In genomic region chr12:13597026-13597425, GRCm38 (mm10) we compare ENCODE assay signal across 18 mouse cellular contexts.
"Had no signal": no experiment of that assay in that cellular context is flagged by ENCODE, and none has a peak within 500 bp of the region (broad histone marks: within the 10 kb centered on the region; RNA-seq: fewer than 3 reads in every experiment).

No protein-coding gene starts in this region.

- H3K9me3 ChIP-seq: liver, embryonic 15.5 days; lung, embryonic 15.5 days; midbrain, embryonic 13.5 days; midbrain, embryonic 15.5 days; neural tube, embryonic 12.5 days; stomach, embryonic 15.5 days had no signal

- H3K27me3 ChIP-seq: liver, embryonic 15.5 days; lung, embryonic 15.5 days; megakaryocyte, embryonic 14.5 days; midbrain, embryonic 13.5 days; midbrain, embryonic 15.5 days; neural tube, embryonic 12.5 days; stomach, embryonic 15.5 days had no signal

- H3K36me3 ChIP-seq: liver, embryonic 15.5 days; lung, embryonic 15.5 days; midbrain, embryonic 13.5 days; midbrain, embryonic 15.5 days; neural tube, embryonic 12.5 days; stomach, embryonic 15.5 days had no signal

- H3K4me2 ChIP-seq: liver, embryonic 15.5 days; lung, embryonic 15.5 days; midbrain, embryonic 13.5 days; midbrain, embryonic 15.5 days; neural tube, embryonic 12.5 days; stomach, embryonic 15.5 days had no signal

- DNase-seq: liver, postnatal 0 days; lung, adult 2 months; lung, postnatal 14 days; lung, postnatal 36 days; right cerebral cortex, postnatal 14 days; thymus, adult 18-20 months; thymus, postnatal 14 days; thymus, postnatal 36 days had no signal

- ATAC-seq: liver, postnatal 0 days; lung, postnatal 0 days; midbrain, embryonic 13.5 days; midbrain, embryonic 15.5 days had no signal

- H3K27ac ChIP-seq: liver, embryonic 15.5 days; lung, embryonic 15.5 days; macrophage; midbrain, embryonic 13.5 days; midbrain, embryonic 15.5 days; neural tube, embryonic 12.5 days; stomach, embryonic 15.5 days; stomach, postnatal 0 days had no signal

- H3K9ac ChIP-seq: liver, embryonic 15.5 days; liver, postnatal 0 days; lung, embryonic 15.5 days; midbrain, embryonic 13.5 days; midbrain, embryonic 15.5 days; neural tube, embryonic 12.5 days; stomach, embryonic 15.5 days had no signal

- H3K4me3 ChIP-seq: liver, embryonic 15.5 days; lung, embryonic 15.5 days; megakaryocyte, embryonic 14.5 days; midbrain, embryonic 13.5 days; midbrain, embryonic 15.5 days; neural tube, embryonic 12.5 days; stomach, embryonic 15.5 days had no signal

- H3K4me1 ChIP-seq: liver, embryonic 15.5 days; lung, embryonic 15.5 days; megakaryocyte, embryonic 14.5 days; neural tube, embryonic 12.5 days; stomach, embryonic 15.5 days had no signal
